Comparison of ENCODE assay signal across 21 mouse cellular contexts in the genomic region with DNA sequence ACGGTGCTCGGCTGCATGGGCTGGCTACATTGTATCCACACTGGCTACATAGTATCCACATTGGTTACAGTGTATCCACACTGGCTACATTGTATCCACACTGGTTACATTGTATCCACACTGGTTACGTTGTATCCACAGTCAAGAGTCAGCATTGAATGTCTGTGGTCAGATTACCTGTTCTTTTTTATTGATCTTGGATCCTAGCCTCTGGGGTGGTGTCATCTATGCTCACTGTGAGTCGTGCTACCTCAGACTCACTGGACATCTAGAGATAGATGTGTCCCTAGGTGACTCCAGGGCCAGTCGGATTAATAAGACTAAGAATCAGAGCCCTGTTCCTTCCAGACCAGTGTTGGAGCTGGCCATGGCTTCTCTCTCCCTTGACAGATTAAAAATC. TPM values are rescaled to one million over a fixed set of nuclear protein-coding genes. Genes with fewer than 3 reads are reported as not detected.
"Had no signal": no experiment of that assay in that cellular context is flagged by ENCODE, and none has a peak within 500 bp of the region (broad histone marks: within the 10 kb centered on the region; RNA-seq: fewer than 3 reads in every experiment).

No protein-coding gene starts in this region.

- H3K27ac ChIP-seq: liver, embryonic 14.5 days; lung, embryonic 15.5 days; macrophage had no signal

- ATAC-seq: midbrain, embryonic 16.5 days had no signal

- H3K9me3 ChIP-seq: lung, embryonic 15.5 days; megakaryocyte, embryonic 14.5 days; neural tube, embryonic 13.5 days; neural tube, embryonic 15.5 days had no signal

- H3K36me3 ChIP-seq: lung, embryonic 15.5 days; neural tube, embryonic 13.5 days; neural tube, embryonic 15.5 days had no signal

- H3K4me2 ChIP-seq: lung, embryonic 15.5 days; midbrain, embryonic 11.5 days; neural tube, embryonic 13.5 days; neural tube, embryonic 15.5 days had no signal

- H3K9ac ChIP-seq: liver, embryonic 14.5 days; lung, embryonic 15.5 days; neural tube, embryonic 15.5 days had no signal

- H3K4me3 ChIP-seq: lung, embryonic 15.5 days; megakaryocyte, embryonic 14.5 days; myocyte; neural tube, embryonic 13.5 days; neural tube, embryonic 15.5 days had no signal

- DNase-seq: lung, adult 2 months; lung, postnatal 14 days; lung, postnatal 36 days; retina, postnatal 1 day; right cerebral cortex, adult 18-20 months; right cerebral cortex, postnatal 25 days; right cerebral cortex, postnatal 4 days; spleen, adult 18-20 months; thymus, adult 18-20 months; thymus, postnatal 14 days; thymus, postnatal 36 days had no signal

- H3K27me3 ChIP-seq: lung, embryonic 15.5 days; neural tube, embryonic 13.5 days; neural tube, embryonic 15.5 days had no signal

RNA-seq across cellular contexts. Expression of a gene that starts 34.9 kb away (rescaled TPM):
- total RNA-seq: megakaryocyte progenitor cell, adult 5-6 weeks had no signal
- polyA plus RNA-seq: macrophage; midbrain, embryonic 11.5 days had no signal
